Mouse (Mus musculus): ENCODE results near the gene Actg1. TPM values are rescaled to one million over a fixed set of nuclear protein-coding genes. Genes with fewer than 3 reads are reported as not detected.

The Actg1 gene
- polyA plus RNA-seq, 1 experiment: 2,358 TPM

DNA sequence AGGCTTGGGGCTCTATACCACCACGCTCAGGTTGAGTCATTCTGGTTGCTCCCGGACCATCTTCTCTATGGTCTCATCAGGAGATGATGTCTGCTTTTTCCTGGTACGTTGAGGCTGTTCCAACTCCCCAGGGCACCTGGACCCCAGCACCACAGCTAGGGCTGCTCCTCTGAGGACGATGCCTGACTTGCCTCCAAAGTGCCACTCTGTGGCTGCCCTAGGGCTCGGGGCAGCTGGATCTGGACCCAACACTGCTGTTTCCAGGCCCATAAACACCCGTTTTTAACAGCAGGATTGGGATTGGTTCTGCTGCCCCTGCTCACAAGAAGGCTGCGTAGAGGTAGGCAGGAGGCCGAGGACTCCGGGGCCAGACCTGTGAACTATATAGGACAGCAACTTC, 45.2 kb downstream of the Actg1 start:
- Histone ChIP-seq H3K27me3 (ENCODE audit: control insufficient read depth, insufficient read depth, insufficient read length) (no peaks in the 10 kb centered on the region), H3K4me2 (ENCODE audit: low read depth) (no peak overlapping the region), H3K4me3 (no peak overlapping the region), H3ac (ENCODE audit: control insufficient read depth, insufficient read length) (no peak overlapping the region), H3K79me2 (ENCODE audit: control insufficient read depth, insufficient read depth) (no peaks in the 10 kb centered on the region), H3K36me3 (ENCODE audit: control insufficient read depth, insufficient read depth) (no peaks in the 10 kb centered on the region)
- TF ChIP-seq CEBPB (IDR thresholded peaks at IDR 0.05; ENCODE audit: insufficient read depth, poor library complexity, severe bottlenecking) (no peak), E2F4 (IDR thresholded peaks at IDR 0.05; ENCODE audit: insufficient read depth) (no peak), MAX (IDR thresholded peaks at IDR 0.05; ENCODE audit: low read depth) (no peak), POLR2AphosphoS2 (IDR thresholded peaks at IDR 0.05; ENCODE audit: insufficient read length, low read depth) (no peak), POLR2A (IDR thresholded peaks at IDR 0.05; ENCODE audit: insufficient read length, low read depth) (no peak), TCF3 (IDR thresholded peaks at IDR 0.05; ENCODE audit: insufficient read length, low read depth) (no peak), TCF12 (IDR thresholded peaks at IDR 0.05; ENCODE audit: insufficient read depth, poor library complexity, severe bottlenecking) (no peak), MYOG (IDR thresholded peaks at IDR 0.05; ENCODE audit: control insufficient read depth in 1 of 3, insufficient read depth in 1 of 3, insufficient read length in 2 of 3, low read depth in 2 of 3) (no peak), SRF (IDR thresholded peaks at IDR 0.05; ENCODE audit: control insufficient read depth, insufficient read length, low read depth) (no peak)

DNA sequence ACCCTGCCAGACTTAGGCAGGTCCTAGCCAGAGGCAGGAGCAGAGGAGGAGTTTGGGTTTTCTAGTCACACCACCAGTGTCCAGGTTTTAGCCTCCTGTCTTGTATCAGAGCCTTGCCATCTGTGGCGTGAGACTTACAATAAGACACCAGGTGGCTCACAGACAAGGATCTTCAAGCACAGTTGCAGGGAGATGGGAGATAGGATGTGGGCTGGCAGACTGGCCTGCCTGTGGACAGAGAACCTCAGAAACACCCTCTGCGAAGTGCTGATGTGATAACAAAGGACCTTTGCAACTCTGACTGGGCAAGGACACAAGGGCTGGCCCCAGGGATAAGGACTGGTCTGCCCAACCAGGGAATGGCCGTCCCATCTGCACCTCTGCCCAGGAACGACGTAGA, 48.9 kb downstream of the Actg1 start:
- no peak overlapping the region for H3K4me3 ChIP-seq
- no peak overlapping the region for H3K4me2 ChIP-seq (ENCODE audit: low read depth)
- no peaks in the 10 kb centered on the region for H3K27me3 ChIP-seq (ENCODE audit: control insufficient read depth, insufficient read depth, insufficient read length)
- H3K79me2 ChIP-seq (ENCODE audit: control insufficient read depth, insufficient read depth): no peaks in the 10 kb centered on the region
- H3ac ChIP-seq (ENCODE audit: control insufficient read depth, insufficient read length): no peak overlapping the region
- TF ChIP-seq E2F4 (IDR thresholded peaks at IDR 0.05; ENCODE audit: insufficient read depth): no peak
- peak in 2 of 3 experiments; percentile 13 to 79 for TF ChIP-seq MYOG (IDR thresholded peaks at IDR 0.05; ENCODE audit: control insufficient read depth in 1 of 3, insufficient read depth in 1 of 3, insufficient read length in 2 of 3, low read depth in 2 of 3)
- peak in 2 of 3 experiments; percentile 55 to 56 for TF ChIP-seq MYOD1 (IDR thresholded peaks at IDR 0.05; ENCODE audit: control insufficient read depth in 1 of 3, insufficient read length in 2 of 3, low read depth in 2 of 3)
- no peaks in the 10 kb centered on the region for H3K36me3 ChIP-seq (ENCODE audit: control insufficient read depth, insufficient read depth)

DNA sequence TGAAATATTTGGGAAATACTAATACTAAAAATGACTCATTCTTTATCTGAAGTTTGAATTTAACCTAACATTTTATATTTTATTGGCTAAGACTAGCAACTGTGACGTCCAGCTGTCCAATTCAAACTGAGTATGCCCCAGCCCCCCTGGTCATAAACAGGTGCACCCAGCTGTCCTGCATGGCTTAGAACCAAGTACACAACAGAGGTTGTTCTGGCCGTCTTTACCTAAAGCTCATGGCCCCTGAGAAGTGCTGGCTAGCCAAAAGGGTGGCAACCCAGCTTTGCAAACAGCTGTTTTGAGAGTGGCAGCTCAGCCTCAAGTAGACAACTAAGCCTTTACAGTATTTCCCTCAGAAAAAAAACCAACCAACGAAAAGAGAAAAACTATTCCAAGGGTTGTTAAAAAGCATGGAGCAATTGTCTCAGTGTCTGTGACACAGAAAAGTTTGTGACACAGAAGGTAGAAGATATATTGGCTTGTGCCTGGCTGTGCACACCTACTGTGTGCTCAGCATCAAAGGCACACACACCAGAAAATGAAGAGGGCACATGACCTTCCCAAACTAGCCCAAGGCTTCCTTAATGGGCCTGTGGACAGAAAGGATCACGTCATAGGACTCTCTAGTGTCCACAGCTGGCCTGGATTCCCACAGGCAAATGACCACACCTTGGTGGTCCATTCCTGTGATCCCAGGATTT, 49.8 kb downstream of the Actg1 start:
- Histone ChIP-seq H3K79me2 (ENCODE audit: control insufficient read depth, insufficient read depth) (no peaks in the 10 kb centered on the region), H3ac (ENCODE audit: control insufficient read depth, insufficient read length) (no peak overlapping the region), H3K27me3 (ENCODE audit: control insufficient read depth, insufficient read depth, insufficient read length) (no peaks in the 10 kb centered on the region), H3K4me2 (ENCODE audit: low read depth) (peak overlapping the region; percentile 20), H3K4me3 (no peak overlapping the region), H3K36me3 (ENCODE audit: control insufficient read depth, insufficient read depth) (no peaks in the 10 kb centered on the region)
- no peak for TF ChIP-seq E2F4 (IDR thresholded peaks at IDR 0.05; ENCODE audit: insufficient read depth)
- peak; percentile 96 for TF ChIP-seq TCF3 (IDR thresholded peaks at IDR 0.05; ENCODE audit: insufficient read length, low read depth)
- no peak for TF ChIP-seq SRF (IDR thresholded peaks at IDR 0.05; ENCODE audit: control insufficient read depth, insufficient read length, low read depth)
- TF ChIP-seq CEBPB (IDR thresholded peaks at IDR 0.05; ENCODE audit: insufficient read depth, poor library complexity, severe bottlenecking): no peak
- TF ChIP-seq MAX (IDR thresholded peaks at IDR 0.05; ENCODE audit: low read depth): no peak
- peak; percentile 45 to 95 (median 95) for TF ChIP-seq MYOD1 (IDR thresholded peaks at IDR 0.05; ENCODE audit: control insufficient read depth in 1 of 3, insufficient read length in 2 of 3, low read depth in 2 of 3)
- no peak for TF ChIP-seq POLR2AphosphoS2 (IDR thresholded peaks at IDR 0.05; ENCODE audit: insufficient read length, low read depth)
- TF ChIP-seq POLR2A (IDR thresholded peaks at IDR 0.05; ENCODE audit: insufficient read length, low read depth): no peak
- TF ChIP-seq REST (IDR thresholded peaks at IDR 0.05; ENCODE audit: insufficient read depth, insufficient read length): no peak
- TF ChIP-seq TCF12 (IDR thresholded peaks at IDR 0.05; ENCODE audit: insufficient read depth, poor library complexity, severe bottlenecking): peak; percentile 99
- no peak for TF ChIP-seq USF1 (IDR thresholded peaks at IDR 0.05; ENCODE audit: low read depth)
- TF ChIP-seq MYOG (IDR thresholded peaks at IDR 0.05; ENCODE audit: control insufficient read depth in 1 of 3, insufficient read depth in 1 of 3, insufficient read length in 2 of 3, low read depth in 2 of 3): peak; percentile 88 to 98 (median 92)

DNA sequence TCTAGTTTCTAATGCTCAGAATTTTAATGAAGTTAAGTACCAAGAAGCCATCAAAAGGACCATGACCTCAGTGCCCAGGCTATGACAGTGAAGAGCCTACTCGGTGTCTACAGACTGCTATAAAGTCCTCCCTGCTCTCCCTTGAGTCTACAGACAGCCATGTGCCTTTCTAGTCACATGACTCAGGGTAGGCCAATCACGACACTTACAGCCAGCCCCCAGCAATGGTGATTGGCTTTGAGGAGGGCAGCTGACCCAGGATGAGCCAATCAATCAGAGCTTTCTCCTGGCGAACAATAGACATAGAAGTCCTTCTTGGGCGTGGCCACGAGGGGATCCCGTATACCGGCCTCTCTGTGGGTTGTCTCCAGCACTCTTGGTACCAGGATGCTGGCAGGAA, 50.6 kb downstream of the Actg1 start:
- no peak overlapping the region for H3K4me2 ChIP-seq (ENCODE audit: low read depth)
- H3K36me3 ChIP-seq (ENCODE audit: control insufficient read depth, insufficient read depth): no peaks in the 10 kb centered on the region
- no peaks in the 10 kb centered on the region for H3K27me3 ChIP-seq (ENCODE audit: control insufficient read depth, insufficient read depth, insufficient read length)
- H3ac ChIP-seq (ENCODE audit: control insufficient read depth, insufficient read length): no peak overlapping the region
- no peak overlapping the region for H3K4me3 ChIP-seq
- H3K79me2 ChIP-seq (ENCODE audit: control insufficient read depth, insufficient read depth): no peaks in the 10 kb centered on the region
- TF ChIP-seq USF1 (IDR thresholded peaks at IDR 0.05; ENCODE audit: low read depth): peak; percentile 75
- no peak for TF ChIP-seq POLR2AphosphoS2 (IDR thresholded peaks at IDR 0.05; ENCODE audit: insufficient read length, low read depth)

DNA sequence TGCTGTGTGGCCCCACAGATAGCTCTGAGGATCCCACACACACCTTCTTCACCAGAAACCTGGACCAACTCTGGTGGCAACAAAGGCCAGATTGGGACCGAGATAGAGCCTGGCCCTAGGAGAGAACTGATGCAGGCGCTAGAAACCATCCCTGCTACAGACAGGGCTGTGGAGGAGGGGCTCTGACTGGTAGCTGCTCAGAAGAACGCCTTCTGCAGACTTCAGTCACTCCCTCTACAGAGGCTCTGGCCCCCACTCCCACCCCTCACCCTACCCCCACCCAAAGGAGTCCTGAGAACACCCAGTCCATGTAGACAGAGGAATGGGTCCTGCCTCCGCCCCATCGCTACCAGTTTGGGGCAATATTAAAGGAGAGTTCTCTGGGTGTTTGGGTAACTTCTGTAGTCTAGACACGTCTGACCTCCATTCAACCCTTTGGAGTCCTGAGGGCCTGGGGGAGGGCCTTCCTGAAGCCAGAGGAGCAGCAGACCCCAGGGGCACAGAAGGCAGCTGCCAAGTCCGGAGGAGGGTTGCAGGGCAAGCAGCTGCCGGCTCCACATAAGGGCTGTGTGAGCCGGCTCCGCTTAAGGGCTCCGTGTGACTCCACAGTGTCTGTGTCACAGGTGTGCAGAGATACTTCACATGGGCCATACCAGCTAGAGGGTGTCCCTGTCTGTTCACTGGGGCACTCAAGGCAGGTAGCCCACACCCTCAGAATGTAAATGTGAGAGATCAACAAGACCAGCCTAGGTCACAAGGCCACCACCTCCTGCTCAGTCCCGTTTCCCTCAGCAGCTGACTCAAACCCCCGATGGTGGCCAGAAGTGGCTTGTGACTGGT, 51.8 kb downstream of the Actg1 start:
- Histone ChIP-seq H3K4me3 (no peak overlapping the region), H3K27me3 (ENCODE audit: control insufficient read depth, insufficient read depth, insufficient read length) (no peaks in the 10 kb centered on the region), H3K4me2 (ENCODE audit: low read depth) (no peak overlapping the region), H3K79me2 (ENCODE audit: control insufficient read depth, insufficient read depth) (no peaks in the 10 kb centered on the region), H3K36me3 (ENCODE audit: control insufficient read depth, insufficient read depth) (no peaks in the 10 kb centered on the region), H3ac (ENCODE audit: control insufficient read depth, insufficient read length) (no peak overlapping the region)
- TF ChIP-seq MYOG (IDR thresholded peaks at IDR 0.05; ENCODE audit: control insufficient read depth in 1 of 3, insufficient read depth in 1 of 3, insufficient read length in 2 of 3, low read depth in 2 of 3) (peak in 2 of 3 experiments; percentile 83 to 90), MYOD1 (IDR thresholded peaks at IDR 0.05; ENCODE audit: control insufficient read depth in 1 of 3, insufficient read length in 2 of 3, low read depth in 2 of 3) (peak in 2 of 3 experiments; percentile 76), REST (IDR thresholded peaks at IDR 0.05; ENCODE audit: insufficient read depth, insufficient read length) (no peak)

Other genes with a start within 250 kb of the Actg1 start
- gene Tepsin, start 249.8 kb downstream of the Actg1 start, polyA plus RNA-seq (2012; fragmentation: generic; extraction: Trizol): 10.3 TPM
- gene Ndufaf8, start 249.6 kb downstream of the Actg1 start, polyA plus RNA-seq (2012; fragmentation: generic; extraction: Trizol): 56.7 TPM
- 97.9 TPM for gene Slc38a10, start 197.2 kb downstream of the Actg1 start, polyA plus RNA-seq (2012; fragmentation: generic; extraction: Trizol)
- gene Bahcc1, start 115.6 kb downstream of the Actg1 start, polyA plus RNA-seq (2012; fragmentation: generic; extraction: Trizol): 6.3 TPM
- 1.1 TPM for gene Fscn2, start 13.0 kb upstream of the Actg1 start, polyA plus RNA-seq (2012; fragmentation: generic; extraction: Trizol)
- 12.3 TPM for gene Faap100, start 30.2 kb upstream of the Actg1 start, polyA plus RNA-seq (2012; fragmentation: generic; extraction: Trizol)
- gene Nploc4, start 89.2 kb upstream of the Actg1 start, polyA plus RNA-seq (2012; fragmentation: generic; extraction: Trizol): 61.8 TPM
- not detected for gene Tspan10, start 94.1 kb upstream of the Actg1 start, polyA plus RNA-seq (2012; fragmentation: generic; extraction: Trizol)
- gene Pde6g, start 105.0 kb upstream of the Actg1 start, polyA plus RNA-seq (2012; fragmentation: generic; extraction: Trizol): 0.18 TPM
- 17.4 TPM for gene Oxld1, start 109.5 kb upstream of the Actg1 start, polyA plus RNA-seq (2012; fragmentation: generic; extraction: Trizol)
- 11.4 TPM for gene Ccdc137, start 109.6 kb upstream of the Actg1 start, polyA plus RNA-seq (2012; fragmentation: generic; extraction: Trizol)
- gene Arl16, start 119.1 kb upstream of the Actg1 start, polyA plus RNA-seq (2012; fragmentation: generic; extraction: Trizol): 15.6 TPM
- 218 TPM for gene Mrpl12, start 136.1 kb upstream of the Actg1 start, polyA plus RNA-seq (2012; fragmentation: generic; extraction: Trizol)
- 43.8 TPM for gene Slc25a10, start 143.3 kb upstream of the Actg1 start, polyA plus RNA-seq (2012; fragmentation: generic; extraction: Trizol)
- 0.05 TPM for gene Gcgr, start 182.2 kb upstream of the Actg1 start, polyA plus RNA-seq (2012; fragmentation: generic; extraction: Trizol)
- 237 TPM for gene Mcrip1, start 201.2 kb upstream of the Actg1 start, polyA plus RNA-seq (2012; fragmentation: generic; extraction: Trizol)
- 1.0 TPM for gene Ppp1r27, start 202.6 kb upstream of the Actg1 start, polyA plus RNA-seq (2012; fragmentation: generic; extraction: Trizol)
- gene P4hb, start 224.7 kb upstream of the Actg1 start, polyA plus RNA-seq (2012; fragmentation: generic; extraction: Trizol): 444 TPM
- 837 TPM for gene Arhgdia, start 233.1 kb upstream of the Actg1 start, polyA plus RNA-seq (2012; fragmentation: generic; extraction: Trizol)
- gene Alyref, start 249.8 kb upstream of the Actg1 start, polyA plus RNA-seq (2012; fragmentation: generic; extraction: Trizol): 113 TPM
- 184 TPM for gene Anapc11, start 249.9 kb upstream of the Actg1 start, polyA plus RNA-seq (2012; fragmentation: generic; extraction: Trizol)